Mouse (Mus musculus) c-Kit-positive CD71-negative TER-119-negative erythroid progenitor cells, embryonic 14.5 days (primary cell): Measurements from ENCODE around the gene Txnrd1.

Experiments used
- DNase-seq: peaks from one replicate; pipeline ENCODE4 v3.0.0-alpha.2; 2013; ENCODE audit warnings: low read depth

Gene Txnrd1

GRCm38 (mm10) chr10:82833926-82834325 is at the start of gene Txnrd1:
Gene Txnrd1, plus strand, starts transcription at chr10:82833951.
- DNase-seq, result no peak

- no peak for DNase-seq
Observed at GRCm38 (mm10) chr10:82789181-82789580, 44.6 kb upstream of the Txnrd1 start.

GRCm38 (mm10) chr10:82790504-82790903 is 43.2 kb upstream of the Txnrd1 start:
- no peak for DNase-seq

GRCm38 (mm10) chr10:82791713-82792112 is 42.0 kb upstream of the Txnrd1 start:
- no peak for DNase-seq

- no peak for DNase-seq
Observed at GRCm38 (mm10) chr10:82792311-82792710, 41.4 kb upstream of the Txnrd1 start.

GRCm38 (mm10) chr10:82795071-82795731 is 38.5 kb upstream of the Txnrd1 start:
- DNase-seq, result no peak

GRCm38 (mm10) chr10:82795767-82796166 is 38.0 kb upstream of the Txnrd1 start:
- DNase-seq, result no peak

- no peak for DNase-seq
Observed at GRCm38 (mm10) chr10:82796471-82797118, 37.2 kb upstream of the Txnrd1 start.

- DNase-seq, result no peak
Observed at GRCm38 (mm10) chr10:82797119-82797491, 36.6 kb upstream of the Txnrd1 start.

- DNase-seq, result no peak
Observed at GRCm38 (mm10) chr10:82798312-82798933, 35.3 kb upstream of the Txnrd1 start.

- DNase-seq, result no peak
Observed at GRCm38 (mm10) chr10:82800094-82800493, 33.7 kb upstream of the Txnrd1 start.

- DNase-seq, result no peak
Observed at GRCm38 (mm10) chr10:82804396-82804795, 29.4 kb upstream of the Txnrd1 start.

GRCm38 (mm10) chr10:82805111-82805510 is 28.6 kb upstream of the Txnrd1 start:
- no peak for DNase-seq

- DNase-seq, result no peak
Observed at GRCm38 (mm10) chr10:82806414-82806813, 27.3 kb upstream of the Txnrd1 start.

- DNase-seq, result no peak
Observed at GRCm38 (mm10) chr10:82807238-82807637, 26.5 kb upstream of the Txnrd1 start.

- no peak for DNase-seq
Observed at GRCm38 (mm10) chr10:82808155-82808554, 25.6 kb upstream of the Txnrd1 start.

- no peak for DNase-seq
Observed at GRCm38 (mm10) chr10:82808891-82809290, 24.9 kb upstream of the Txnrd1 start.

- no peak for DNase-seq
Observed at GRCm38 (mm10) chr10:82809352-82809751, 24.4 kb upstream of the Txnrd1 start.

- DNase-seq, result no peak
Observed at GRCm38 (mm10) chr10:82811855-82812431, 21.8 kb upstream of the Txnrd1 start.

GRCm38 (mm10) chr10:82814096-82814970 is 19.4 kb upstream of the Txnrd1 start:
- DNase-seq, result peak; percentile 61

- no peak for DNase-seq
Observed at GRCm38 (mm10) chr10:82816441-82816840, 17.3 kb upstream of the Txnrd1 start.

GRCm38 (mm10) chr10:82817514-82817913 is 16.2 kb upstream of the Txnrd1 start:
- DNase-seq, result no peak
